Mouse (Mus musculus): ENCODE measurements around the gene Car9. TPM values are rescaled to one million over a fixed set of nuclear protein-coding genes. Genes with fewer than 3 reads are reported as not detected.
"Not testable (repeated sequence)": the region's sequence is repeated elsewhere in the genome, so short reads cannot be mapped to it uniquely, and the experiment has no call there.

Car9 gene
- polyA plus RNA-seq, 1 experiment from 2014 or later: 4.9 TPM

GRCm38 (mm10) chr4:43483535-43484091, 23.2 kb upstream of the Car9 start, which contains the start of gene Sit1:
Sit1 (minus strand) TSS chr4:43483734.
- no peak within 1 kb of the TSS for H3K4me3 ChIP-seq (ENCODE audit: inconsistent target)
- WGBS (ENCODE audit: missing documents): 92% methylated on average over 12 of the region's 12 CpGs

GRCm38 (mm10) chr4:43485666-43486065, 21.1 kb upstream of the Car9 start:
- H3K36me3 ChIP-seq (ENCODE audit: inconsistent target); H3K4me3 ChIP-seq (ENCODE audit: inconsistent target); H3K27ac ChIP-seq; H3K79me2 ChIP-seq (ENCODE audit: inconsistent target): not testable (repeated sequence)
- 93% methylated on average over 5 of the region's 5 CpGs for WGBS (ENCODE audit: missing documents)

More at GRCm38 (mm10) chr4:43483535-43484091, 23.2 kb upstream of the Car9 start, which contains the start of gene Sit1:
- no peaks in the 10 kb centered on the region for H3K79me2 ChIP-seq (ENCODE audit: inconsistent target)
- H3K27ac ChIP-seq: no peak within 1 kb of the TSS
- no peaks in the 10 kb centered on the region for H3K36me3 ChIP-seq (ENCODE audit: inconsistent target)

DNA sequence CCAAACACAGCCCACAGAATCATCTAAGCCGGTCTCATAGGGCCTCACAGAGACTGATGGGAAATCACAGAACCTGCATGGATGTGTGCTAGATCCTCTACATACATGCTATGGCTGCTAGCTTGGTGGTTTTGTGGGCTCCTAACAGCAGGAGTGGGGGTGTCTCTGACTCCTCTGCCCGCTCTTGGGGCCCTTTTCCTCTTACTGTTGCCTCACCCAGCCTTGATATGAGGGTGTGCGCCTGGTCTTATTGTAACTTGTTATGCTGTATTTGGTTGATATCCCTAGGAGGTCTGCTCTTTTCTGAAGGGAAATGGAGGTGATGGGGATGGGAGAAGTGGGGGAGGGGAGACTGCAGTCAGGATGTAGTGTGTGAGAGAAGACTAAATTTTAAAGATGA, 17.2 kb upstream of the Car9 start:
- Histone ChIP-seq H3K36me3 (ENCODE audit: inconsistent target) (no peaks in the 10 kb centered on the region), H3K27ac (no peak overlapping the region), H3K79me2 (ENCODE audit: inconsistent target) (no peaks in the 10 kb centered on the region), H3K4me3 (ENCODE audit: inconsistent target) (no peak overlapping the region)
- 96% methylated on average over 2 of the region's 3 CpGs for WGBS (ENCODE audit: missing documents)

DNA sequence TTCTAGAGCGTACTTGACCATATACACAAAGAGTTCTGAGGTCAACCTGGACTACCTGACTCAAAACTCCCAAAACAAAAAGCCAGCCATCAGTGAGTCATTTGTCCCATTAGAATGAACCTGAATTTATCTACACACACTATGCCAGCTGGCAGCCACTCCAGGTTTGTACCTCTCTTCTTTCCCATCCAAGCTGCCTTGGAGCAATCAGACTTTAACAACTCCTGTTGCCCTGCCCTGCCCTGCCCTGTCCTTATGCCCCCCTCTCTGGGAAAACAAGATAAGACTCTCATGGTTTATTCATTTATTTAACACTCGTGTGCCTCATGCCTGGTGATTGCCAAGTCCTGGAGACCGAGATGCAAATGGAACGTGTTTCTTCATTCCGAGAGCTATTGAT, 16.0 kb upstream of the Car9 start:
- no peak overlapping the region for H3K4me3 ChIP-seq (ENCODE audit: inconsistent target)
- H3K36me3 ChIP-seq (ENCODE audit: inconsistent target): no peaks in the 10 kb centered on the region
- H3K79me2 ChIP-seq (ENCODE audit: inconsistent target): no peaks in the 10 kb centered on the region
- 94% methylated on average over 5 of the region's 5 CpGs for WGBS (ENCODE audit: missing documents)
- no peak overlapping the region for H3K27ac ChIP-seq

- Histone ChIP-seq H3K4me3 (ENCODE audit: inconsistent target) (no peak overlapping the region), H3K27ac (no peak overlapping the region), H3K36me3 (ENCODE audit: inconsistent target) (no peaks in the 10 kb centered on the region), H3K79me2 (ENCODE audit: inconsistent target) (no peaks in the 10 kb centered on the region)
- WGBS (ENCODE audit: missing documents): 28% methylated on average over 12 of the region's 12 CpGs
These were observed 14.5 kb upstream of the Car9 start for GRCm38 (mm10) chr4:43492101-43492820.

DNA sequence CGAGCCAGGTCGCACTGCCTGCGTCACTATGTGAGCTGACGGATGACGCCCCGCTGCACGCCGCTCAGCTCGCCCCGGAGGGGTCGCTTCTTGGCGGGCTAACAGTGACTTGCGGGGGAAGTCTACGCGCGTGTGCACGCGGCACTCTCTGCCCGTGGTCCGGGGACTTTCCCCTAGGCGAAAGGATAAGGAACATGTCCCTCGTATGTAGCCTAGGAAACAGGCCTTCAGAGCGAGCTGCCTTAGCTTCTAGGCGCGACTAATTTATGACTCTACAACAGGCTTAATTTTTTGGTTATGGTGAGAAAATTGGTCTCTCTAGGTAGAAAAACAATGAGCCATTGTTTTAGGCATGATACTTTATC, 14.0 kb upstream of the Car9 start, which contains the start of gene Ccdc107:
Gene Ccdc107, plus strand, starts transcription at position 80 of the 365 bp plus-strand sequence.
- Histone ChIP-seq H3K79me2 (ENCODE audit: inconsistent target) (no peaks in the 10 kb centered on the region), H3K36me3 (ENCODE audit: inconsistent target) (no peaks in the 10 kb centered on the region), H3K27ac (peak within 1 kb of the TSS; percentile 65), H3K4me3 (ENCODE audit: inconsistent target) (peak within 1 kb of the TSS; percentile 54)
- under 1% methylated on average over 25 of the region's 25 CpGs for WGBS (ENCODE audit: missing documents)

DNA sequence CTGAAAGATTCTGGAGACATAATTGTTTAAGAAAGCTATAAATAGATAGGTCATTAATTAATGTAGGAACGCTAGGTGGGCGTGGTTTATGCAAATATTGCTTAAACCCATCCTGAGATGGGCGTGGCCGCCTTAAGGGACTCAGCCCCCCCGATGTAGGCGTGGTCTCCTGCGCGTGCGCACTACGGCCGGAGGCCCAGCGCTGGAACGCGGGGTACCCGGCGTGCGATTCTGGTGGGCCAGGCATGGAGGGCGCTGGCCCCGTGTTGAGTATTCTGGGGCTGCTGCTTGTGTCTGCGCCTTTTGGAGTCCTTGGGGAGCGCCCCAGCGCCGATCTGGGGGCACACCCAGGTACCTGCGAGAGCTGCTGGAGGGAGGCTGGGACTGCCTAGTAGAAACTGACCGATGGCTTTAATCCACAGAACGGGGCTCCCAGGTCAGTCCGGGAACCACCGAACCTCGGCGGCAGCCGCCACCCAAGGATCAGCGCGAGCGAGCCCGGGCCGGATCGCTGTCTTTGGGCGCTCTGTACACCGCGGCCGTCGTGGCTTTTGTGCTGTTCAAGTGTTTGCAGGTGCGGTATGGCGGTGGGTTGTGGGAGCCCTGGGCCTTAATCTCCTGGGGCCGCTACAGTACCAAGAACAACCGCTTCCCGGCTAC, 13.4 kb upstream of the Car9 start:
- Histone ChIP-seq H3K36me3 (ENCODE audit: inconsistent target) (no peaks in the 10 kb centered on the region), H3K79me2 (ENCODE audit: inconsistent target) (no peaks in the 10 kb centered on the region), H3K27ac (peak overlapping the region; percentile 65), H3K4me3 (ENCODE audit: inconsistent target) (peak overlapping the region; percentile 54)
- whole genome bisulfite sequencing (ENCODE audit: missing documents): under 1% methylated on average over 47 of the region's 47 CpGs

GRCm38 (mm10) chr4:43493846-43494240, 12.9 kb upstream of the Car9 start:
- H3K36me3 ChIP-seq (ENCODE audit: inconsistent target): no peaks in the 10 kb centered on the region
- WGBS (ENCODE audit: missing documents): 0% methylated on average over 9 of the region's 9 CpGs
- H3K4me3 ChIP-seq (ENCODE audit: inconsistent target): peak overlapping the region; percentile 54
- no peaks in the 10 kb centered on the region for H3K79me2 ChIP-seq (ENCODE audit: inconsistent target)
- H3K27ac ChIP-seq: no peak overlapping the region

DNA sequence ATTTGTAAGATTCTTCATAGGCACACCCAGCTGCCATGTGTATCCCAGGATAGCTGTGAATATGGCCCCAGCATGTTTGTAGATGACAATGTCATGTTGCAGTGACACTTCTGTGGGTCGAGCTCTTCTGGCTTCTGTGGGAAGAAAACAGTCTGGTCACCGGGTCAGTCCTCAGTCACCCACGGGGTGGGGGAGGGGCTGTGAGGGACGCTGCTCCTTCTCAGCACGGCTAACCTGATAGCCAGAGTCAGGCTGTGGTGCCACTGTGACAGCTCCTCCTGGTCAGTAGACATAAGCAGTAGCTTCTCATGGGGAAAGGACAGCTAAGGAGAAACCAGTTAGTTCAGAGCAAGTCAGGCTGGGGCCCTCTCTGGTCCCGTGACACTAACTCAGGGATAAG, 10.2 kb upstream of the Car9 start:
- no peak overlapping the region for H3K27ac ChIP-seq
- H3K36me3 ChIP-seq (ENCODE audit: inconsistent target): no peaks in the 10 kb centered on the region
- WGBS (ENCODE audit: missing documents): 86% methylated on average over 6 of the region's 6 CpGs
- H3K79me2 ChIP-seq (ENCODE audit: inconsistent target): no peaks in the 10 kb centered on the region
- no peak overlapping the region for H3K4me3 ChIP-seq (ENCODE audit: inconsistent target)

GRCm38 (mm10) chr4:43497405-43497804, 9.4 kb upstream of the Car9 start:
- no peaks in the 10 kb centered on the region for H3K79me2 ChIP-seq (ENCODE audit: inconsistent target)
- no peak overlapping the region for H3K4me3 ChIP-seq (ENCODE audit: inconsistent target)
- WGBS (ENCODE audit: missing documents): 95% methylated on average over 8 of the region's 8 CpGs
- no peak overlapping the region for H3K27ac ChIP-seq
- no peaks in the 10 kb centered on the region for H3K36me3 ChIP-seq (ENCODE audit: inconsistent target)

DNA sequence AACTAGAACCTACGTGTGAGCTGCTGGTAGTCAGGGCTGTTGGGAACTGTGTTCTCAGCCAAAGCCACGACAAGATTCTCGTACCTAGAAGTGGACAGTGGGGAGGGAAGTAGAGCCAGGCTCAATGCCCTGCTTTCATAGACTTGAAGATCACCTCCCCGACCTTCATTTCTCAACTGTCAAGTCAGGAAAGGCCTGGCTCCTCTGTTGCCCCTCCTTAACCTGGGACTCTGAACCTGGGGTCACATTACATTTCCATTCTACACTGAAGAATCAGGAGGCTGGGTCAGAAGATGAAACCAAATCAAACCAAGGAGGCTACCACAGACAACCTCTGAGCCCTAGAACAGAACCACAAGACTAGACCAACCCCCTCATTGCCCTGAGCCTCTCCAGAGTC, 8.8 kb upstream of the Car9 start:
- H3K27ac ChIP-seq: no peak overlapping the region
- H3K36me3 ChIP-seq (ENCODE audit: inconsistent target): no peaks in the 10 kb centered on the region
- 78% methylated on average over 4 of the region's 4 CpGs for WGBS (ENCODE audit: missing documents)
- peak overlapping the region; percentile 49; the same call in 1 of the 2 replicates for H3K4me3 ChIP-seq (ENCODE audit: inconsistent target)
- H3K79me2 ChIP-seq (ENCODE audit: inconsistent target): no peaks in the 10 kb centered on the region

DNA sequence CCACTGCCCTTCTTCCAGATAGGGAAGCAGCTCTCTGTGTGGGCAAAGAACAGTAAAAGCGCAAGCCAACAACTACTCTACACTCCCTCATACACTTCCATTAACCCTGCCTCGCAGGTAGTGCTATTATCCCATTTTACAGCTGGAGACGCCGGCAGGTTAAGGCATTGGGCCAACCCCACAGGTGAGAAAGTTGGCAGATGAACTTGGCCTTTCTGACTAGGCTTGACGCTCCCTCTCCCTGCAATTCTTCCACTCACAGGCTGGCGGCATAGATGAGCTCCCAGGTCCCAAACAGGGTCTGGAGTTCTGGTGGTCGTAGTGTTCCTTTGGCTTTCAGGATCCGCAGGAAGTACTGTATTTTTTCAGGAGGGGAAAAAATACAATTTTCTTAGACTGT, 7.8 kb upstream of the Car9 start:
- Histone ChIP-seq H3K4me3 (ENCODE audit: inconsistent target) (peak overlapping the region; percentile 49), H3K36me3 (ENCODE audit: inconsistent target) (no peaks in the 10 kb centered on the region), H3K27ac (peak overlapping the region; percentile 52), H3K79me2 (ENCODE audit: inconsistent target) (no peaks in the 10 kb centered on the region)
- 5% methylated on average over 8 of the region's 8 CpGs for WGBS (ENCODE audit: missing documents)

- peak within 1 kb of the TSS; percentile 52 for H3K27ac ChIP-seq
- no peaks in the 10 kb centered on the region for H3K79me2 ChIP-seq (ENCODE audit: inconsistent target)
- 8% methylated on average over 46 of the region's 50 CpGs for WGBS (ENCODE audit: missing documents)
- H3K36me3 ChIP-seq (ENCODE audit: inconsistent target): no peaks in the 10 kb centered on the region
- H3K4me3 ChIP-seq (ENCODE audit: inconsistent target): peak within 1 kb of the TSS; percentile 49
These were observed 7.1 kb upstream of the Car9 start, which contains the start of gene Arhgef39 for GRCm38 (mm10) chr4:43499407-43500333. Arhgef39 (minus strand) TSS chr4:43499695.

DNA sequence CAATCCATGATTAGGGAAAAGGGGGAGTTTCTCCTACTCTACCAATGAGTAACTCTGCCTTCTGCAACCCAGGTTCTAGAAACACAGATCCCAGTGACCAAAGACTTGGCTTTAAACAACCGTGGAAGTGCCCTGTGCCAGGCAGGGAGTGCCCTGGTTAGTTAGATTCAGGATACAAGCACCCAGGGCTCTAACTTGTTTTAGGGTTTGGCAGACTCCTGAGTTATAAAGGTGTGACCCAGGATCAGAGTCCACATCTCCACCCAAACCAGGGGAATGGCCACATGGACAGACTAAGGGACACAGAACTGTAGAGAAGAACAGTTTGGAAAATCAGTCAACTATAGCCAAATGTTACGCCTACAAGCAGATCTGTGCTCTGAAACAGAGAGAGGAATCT, 3.7 kb upstream of the Car9 start:
- no peaks in the 10 kb centered on the region for H3K36me3 ChIP-seq (ENCODE audit: inconsistent target)
- 100% methylated on average over 2 of the region's 2 CpGs for WGBS (ENCODE audit: missing documents)
- H3K4me3 ChIP-seq (ENCODE audit: inconsistent target): no peak overlapping the region
- no peak overlapping the region for H3K27ac ChIP-seq
- no peaks in the 10 kb centered on the region for H3K79me2 ChIP-seq (ENCODE audit: inconsistent target)
